Mouse (Mus musculus) liver, adult 2 months (tissue): ENCODE results near the gene Gm42742. TPM values are rescaled to one million over a fixed set of nuclear protein-coding genes. Genes with fewer than 3 reads are reported as not detected.
A peak's percentile ranks its signal among the peaks of the same experiment; 100 is the strongest.

Source experiments
- DNase-seq: peaks from one replicate; pipeline ENCODE4 v3.0.0-alpha.2; 2011; ENCODE audit warnings: low read depth, low spot score; ENCODE audit errors: extremely low read depth
- H3K27ac ChIP-seq: fragments of 200-500 bp; replicated peaks from 2 replicates; pipeline ENCODE4 v1.5.1; 2012; ENCODE audit warnings: low read depth, mild to moderate bottlenecking, control low read depth, inconsistent platforms, low read length; ENCODE audit not compliant: insufficient read depth
- H3K27me3 ChIP-seq: fragments of 200-500 bp; 2 replicates; pipeline ENCODE4 v1.6.1; 2012; ENCODE audit warnings: mild to moderate bottlenecking, moderate library complexity, low read length, inconsistent platforms; ENCODE audit not compliant: control insufficient read depth, insufficient read depth
- H3K36me3 ChIP-seq: fragments of 200-500 bp; 2 replicates; pipeline ENCODE4 v1.6.1; 2012; ENCODE audit warnings: low read length, inconsistent platforms; ENCODE audit not compliant: control insufficient read depth, insufficient read depth
- H3K4me1 ChIP-seq: fragments of 200-500 bp; 2 replicates; pipeline ENCODE4 v1.6.1; 2011; ENCODE audit warnings: low read length; ENCODE audit not compliant: control insufficient read depth, insufficient read depth
- H3K4me3 ChIP-seq: fragments of 200-500 bp; 2 replicates; pipeline ENCODE4 v1.5.1; 2011; ENCODE audit warnings: low read depth, mild to moderate bottlenecking, control low read depth, low read length, moderate library complexity; ENCODE audit not compliant: insufficient read depth
- H3K79me2 ChIP-seq: fragments of 200-500 bp; 2 replicates; pipeline ENCODE4 v1.6.1; 2012; ENCODE audit warnings: inconsistent platforms, mild to moderate bottlenecking, low read length, moderate library complexity; ENCODE audit not compliant: control insufficient read depth, insufficient read depth
- H3K9ac ChIP-seq: fragments of 200-500 bp; 2 replicates; pipeline ENCODE4 v1.6.1; 2012; ENCODE audit warnings: low read depth, mild to moderate bottlenecking, control low read depth, inconsistent platforms, low read length
- CTCF ChIP-seq: fragments of 200-500 bp; IDR thresholded peaks from 2 replicates; pipeline ENCODE4 v1.5.1; 2011; ENCODE audit warnings: low read depth, low read length, control low read depth
- POLR2A ChIP-seq: fragments of 200-500 bp; IDR thresholded peaks from 2 replicates; pipeline ENCODE4 v1.6.1; 2011; ENCODE audit warnings: low read length, control low read depth; ENCODE audit not compliant: insufficient read depth; ENCODE audit errors: extremely low read depth
- WGBS: fragments of 180-500 bp; shearing (Covaris S2); methylation state at CpG from one replicate; pipeline ENCODE4 v1.1.7; 2018; 5-methylcytosine and 5-hydroxymethylcytosine counted together
- polyA plus RNA-seq: library from polyadenylated mRNA; depleted of rRNA; stranded (reverse); fragments of >200 nt; gene quantifications from 2 replicates; pipeline ENCODE4 v1.2.3, GENCODE M21; 2012
- total RNA-seq: library from RNA; depleted of rRNA; stranded (reverse); fragments of >200 nt; gene quantifications from 2 replicates; pipeline ENCODE4 v1.2.3, GENCODE M21; 2014

Gm42742 gene
- total and polyA plus RNA-seq, 2 experiments = 9.5 to 11.2 TPM

- Histone ChIP-seq H3K9ac (peak overlapping the region; percentile 84), H3K4me1 (peaks cover 11% of the 10 kb centered on the region), H3K79me2 (no peaks in the 10 kb centered on the region), H3K27me3 (no peaks in the 10 kb centered on the region), H3K27ac (peak overlapping the region; percentile 64), H3K4me3 (peak overlapping the region; percentile 69), H3K36me3 (no peaks in the 10 kb centered on the region; the same call in 1 of the 2 replicates)
- under 1% methylated on average over 65 of the region's 65 CpGs for WGBS
- 0 out of 2 replicates have a peak, but pooled peaks have one; percentile 1 for TF ChIP-seq POLR2A
- no peak for TF ChIP-seq CTCF
- DNase-seq = no peak
Measured at GRCm38 (mm10) chr7:127025556-127026160, 4.8 kb upstream of the Gm42742 start.

- peak overlapping the region; percentile 30 for H3K27ac ChIP-seq
- 5% methylated on average over 30 of the region's 30 CpGs for WGBS
- peaks cover 11% of the 10 kb centered on the region for H3K4me1 ChIP-seq
- peak; percentile 86 for TF ChIP-seq CTCF
- TF ChIP-seq POLR2A = 0 out of 2 replicates have a peak, but pooled peaks have one; percentile 21
- peak overlapping the region; percentile 84 for H3K9ac ChIP-seq
- no peaks in the 10 kb centered on the region; the same call in 1 of the 2 replicates for H3K36me3 ChIP-seq
- DNase-seq = peak; percentile 77
- H3K79me2 ChIP-seq = no peaks in the 10 kb centered on the region
- H3K4me3 ChIP-seq = peak overlapping the region; percentile 69
- H3K27me3 ChIP-seq = no peaks in the 10 kb centered on the region
Measured at GRCm38 (mm10) chr7:127024755-127025555, 4.1 kb upstream of the Gm42742 start.

GRCm38 (mm10) chr7:127023896-127024690, 3.2 kb upstream of the Gm42742 start:
- no peaks in the 10 kb centered on the region; the same call in 1 of the 2 replicates for H3K36me3 ChIP-seq

GRCm38 (mm10) chr7:127023272-127023691, 2.4 kb upstream of the Gm42742 start:
- H3K27ac ChIP-seq = no peak overlapping the region
- no peak for TF ChIP-seq CTCF
- TF ChIP-seq POLR2A = no peak
- no peaks in the 10 kb centered on the region for H3K27me3 ChIP-seq
- no peak for DNase-seq
- H3K79me2 ChIP-seq = no peaks in the 10 kb centered on the region
- H3K4me1 ChIP-seq = peaks cover 10% of the 10 kb centered on the region
- H3K9ac ChIP-seq = no peak overlapping the region
- H3K36me3 ChIP-seq = no peaks in the 10 kb centered on the region; the same call in 1 of the 2 replicates
- no peak overlapping the region for H3K4me3 ChIP-seq
- 91% methylated on average over 13 of the region's 13 CpGs for WGBS

More at GRCm38 (mm10) chr7:127023896-127024690, 3.2 kb upstream of the Gm42742 start:
- Histone ChIP-seq H3K4me3 (no peak overlapping the region), H3K27me3 (no peaks in the 10 kb centered on the region), H3K27ac (no peak overlapping the region), H3K79me2 (no peaks in the 10 kb centered on the region), H3K9ac (no peak overlapping the region), H3K4me1 (peaks cover 11% of the 10 kb centered on the region)
- no peak for DNase-seq
- TF ChIP-seq CTCF (no peak), POLR2A (no peak)
- 68% methylated on average over 19 of the region's 19 CpGs for WGBS

- TF ChIP-seq POLR2A (no peak), CTCF (no peak)
- H3K36me3 ChIP-seq = no peaks in the 10 kb centered on the region; the same call in 1 of the 2 replicates
- no peak overlapping the region for H3K9ac ChIP-seq
- no peak for DNase-seq
- peaks cover 10% of the 10 kb centered on the region for H3K4me1 ChIP-seq
- H3K79me2 ChIP-seq = no peaks in the 10 kb centered on the region
- H3K27me3 ChIP-seq = no peaks in the 10 kb centered on the region
- 98% methylated on average over 7 of the region's 7 CpGs for WGBS
- H3K27ac ChIP-seq = no peak overlapping the region
- no peak overlapping the region for H3K4me3 ChIP-seq
Measured at GRCm38 (mm10) chr7:127022528-127023271, 1.8 kb upstream of the Gm42742 start.
